Mouse (Mus musculus) ES-E14 (cell line): ENCODE data around the gene Zfhx3. TPM values are rescaled to one million over a fixed set of nuclear protein-coding genes. Genes with fewer than 3 reads are reported as not detected.

Experiments
- DNase-seq: peaks from one replicate; pipeline ENCODE4 v3.0.0-alpha.2; 2013; ENCODE audit warnings: low read depth, low spot score
- H3K27ac ChIP-seq: 2 replicates; pipeline ENCODE4 v1.5.1; 2012; ENCODE audit warnings: low read depth, mild to moderate bottlenecking, low read length, moderate library complexity, mixed read lengths; ENCODE audit not compliant: poor library complexity, insufficient read depth, severe bottlenecking
- H3K36me3 ChIP-seq: 2 replicates; pipeline ENCODE4 v1.6.1; 2012; ENCODE audit warnings: mild to moderate bottlenecking, low read length, moderate library complexity, mixed read lengths; ENCODE audit not compliant: control insufficient read depth, poor library complexity, insufficient read depth, severe bottlenecking
- H3K4me1 ChIP-seq, 2 experiments: fragments of 150-350 bp in 1 of 2; sonication (generic) in 1 of 2; 2 replicates each; pipeline ENCODE4 v1.6.1; 2012; ENCODE audit warnings: low read length in 2 of 2, mild to moderate bottlenecking in 1 of 2, mixed read lengths in 1 of 2; ENCODE audit not compliant: control insufficient read depth in 2 of 2, insufficient read depth in 2 of 2, poor library complexity in 1 of 2
- H3K4me3 ChIP-seq, 2 experiments: fragments of 150-350 bp in 1 of 2; sonication (generic) in 1 of 2; 2 replicates each; pipeline ENCODE4 v1.5.1; 2012; ENCODE audit warnings: low read length in 2 of 2, low read depth in 1 of 2, mild to moderate bottlenecking in 1 of 2, mixed read lengths in 1 of 2; ENCODE audit not compliant: insufficient read depth in 1 of 2, poor library complexity in 1 of 2, severe bottlenecking in 1 of 2
- H3K9ac ChIP-seq: 2 replicates; pipeline ENCODE4 v1.6.1; 2012; ENCODE audit warnings: low read depth, mild to moderate bottlenecking, low read length, mixed read lengths; ENCODE audit not compliant: poor library complexity, insufficient read depth, severe bottlenecking
- H3K9me3 ChIP-seq: fragments of 150-350 bp; sonication (generic); 2 replicates; pipeline ENCODE4 v1.6.1; 2012; ENCODE audit warnings: low read depth, mild to moderate bottlenecking, low read length; ENCODE audit not compliant: control insufficient read depth, insufficient read depth
- CHD2 ChIP-seq: IDR thresholded peaks from 2 replicates; pipeline ENCODE4 v1.6.1; 2014; ENCODE audit warnings: mild to moderate bottlenecking, low read depth, low read length, inconsistent platforms
- HCFC1 ChIP-seq: IDR thresholded peaks from 2 replicates; pipeline ENCODE4 v1.6.1; 2012; ENCODE audit warnings: low read length, inconsistent platforms, borderline replicate concordance; ENCODE audit not compliant: insufficient read depth
- MAFK ChIP-seq: IDR thresholded peaks from 2 replicates; pipeline ENCODE4 v1.6.1; 2014; ENCODE audit warnings: mild to moderate bottlenecking, low read depth, low read length, inconsistent platforms; ENCODE audit not compliant: insufficient read depth
- ZC3H11A ChIP-seq: IDR thresholded peaks from 2 replicates; pipeline ENCODE4 v1.6.1; 2012; ENCODE audit warnings: low read depth, mild to moderate bottlenecking, inconsistent platforms, low read length, borderline replicate concordance
- ZNF384 ChIP-seq: IDR thresholded peaks from 2 replicates; pipeline ENCODE4 v1.6.1; 2012; ENCODE audit warnings: low read depth, low read length, inconsistent platforms
- in situ Hi-C, 2 experiments: fragments of 600-800 bp; cut with MboI; formaldehyde crosslinking; loops; one replicate each; pipeline ENCODE4 v1.15.1; 2025; ENCODE audit warnings: low sequenced_read_pairs in 2 of 2, inconsistent platforms in 1 of 2; ENCODE audit not compliant: unreplicated experiment in 2 of 2
- total RNA-seq: library from RNA; depleted of rRNA; stranded (reverse); fragments of 300-350 nt; gene quantifications from 2 replicates; pipeline ENCODE4 v1.2.3, GENCODE M21; 2012

Zfhx3 gene
- total RNA-seq, 1 experiment, result 8.8 TPM

DNA sequence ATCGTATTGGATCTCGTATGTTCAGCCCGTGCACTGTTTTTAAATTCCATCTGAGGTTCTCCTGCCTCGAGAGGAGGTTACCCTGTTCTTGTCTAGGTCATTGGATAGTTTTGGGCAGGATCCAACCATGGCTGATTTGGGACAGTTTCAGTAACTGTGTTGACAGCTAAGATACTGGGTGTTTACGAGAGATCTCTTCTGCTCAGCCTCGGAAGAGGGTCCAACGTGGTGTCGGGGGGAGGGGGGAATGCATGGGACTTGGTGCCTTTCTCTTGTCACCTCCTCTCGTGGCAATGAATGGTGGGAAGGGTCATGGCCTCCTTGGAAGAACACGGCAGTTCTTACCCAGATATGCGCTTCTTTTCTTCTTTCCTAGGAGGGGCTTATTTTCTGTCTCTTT is 892.7 kb downstream of the Zfhx3 start:
- no peak overlapping the region for H3K9ac ChIP-seq
- no peaks in the 10 kb centered on the region for H3K36me3 ChIP-seq
- H3K9me3 ChIP-seq, result no peaks in the 10 kb centered on the region
- no peak for TF ChIP-seq ZNF384
- no peak for TF ChIP-seq MAFK
- no peak for TF ChIP-seq ZC3H11A
- no peak for TF ChIP-seq HCFC1
- TF ChIP-seq CHD2, result no peak
- no peak overlapping the region for H3K4me3 ChIP-seq
- in situ Hi-C loops, result no loop called here
- DNase-seq, result no peak
- H3K27ac ChIP-seq, result no peak overlapping the region
- H3K4me1 ChIP-seq, result peaks cover 0 to under 1% of the 10 kb centered on the region in 2 experiments; a peak in 1 of 4 replicates

- Histone ChIP-seq H3K4me1 (no peaks in the 10 kb centered on the region), H3K4me3 (no peak overlapping the region), H3K27ac (no peak overlapping the region), H3K36me3 (no peaks in the 10 kb centered on the region), H3K9ac (no peak overlapping the region), H3K9me3 (no peaks in the 10 kb centered on the region)
- no peak for DNase-seq
- TF ChIP-seq ZC3H11A (no peak), CHD2 (no peak), MAFK (no peak), ZNF384 (no peak), HCFC1 (no peak)
- in situ Hi-C loops, result no loop called here
Measured at GRCm38 (mm10) chr8:108837788-108838187, 895.3 kb downstream of the Zfhx3 start.

DNA sequence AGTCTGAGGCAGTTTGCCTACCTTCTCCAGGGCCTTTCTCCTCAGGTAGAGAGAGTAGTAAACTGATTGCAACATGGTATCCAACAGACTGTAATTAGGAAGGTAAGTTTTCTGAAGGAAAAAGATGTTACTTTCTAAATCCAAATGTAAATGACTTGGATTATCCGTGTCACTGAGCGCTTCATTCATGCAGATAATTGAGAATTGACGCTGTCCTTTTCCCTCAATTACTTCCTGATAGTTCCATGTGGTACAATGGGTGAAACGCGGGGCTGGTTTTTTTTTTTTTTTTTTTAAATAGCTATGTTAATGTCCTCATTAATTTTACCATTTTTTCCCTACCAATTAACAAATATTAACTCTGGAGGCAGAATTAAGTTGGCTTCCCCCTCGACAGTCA is 896.3 kb downstream of the Zfhx3 start:
- H3K4me3 ChIP-seq, result no peak overlapping the region
- no peaks in the 10 kb centered on the region for H3K9me3 ChIP-seq
- H3K27ac ChIP-seq, result no peak overlapping the region
- H3K36me3 ChIP-seq, result no peaks in the 10 kb centered on the region
- no peak for DNase-seq
- H3K9ac ChIP-seq, result no peak overlapping the region
- in situ Hi-C loops, result no loop called here
- no peaks in the 10 kb centered on the region for H3K4me1 ChIP-seq
- TF ChIP-seq CHD2 (no peak), HCFC1 (no peak), ZC3H11A (no peak), ZNF384 (no peak), MAFK (no peak)

DNA sequence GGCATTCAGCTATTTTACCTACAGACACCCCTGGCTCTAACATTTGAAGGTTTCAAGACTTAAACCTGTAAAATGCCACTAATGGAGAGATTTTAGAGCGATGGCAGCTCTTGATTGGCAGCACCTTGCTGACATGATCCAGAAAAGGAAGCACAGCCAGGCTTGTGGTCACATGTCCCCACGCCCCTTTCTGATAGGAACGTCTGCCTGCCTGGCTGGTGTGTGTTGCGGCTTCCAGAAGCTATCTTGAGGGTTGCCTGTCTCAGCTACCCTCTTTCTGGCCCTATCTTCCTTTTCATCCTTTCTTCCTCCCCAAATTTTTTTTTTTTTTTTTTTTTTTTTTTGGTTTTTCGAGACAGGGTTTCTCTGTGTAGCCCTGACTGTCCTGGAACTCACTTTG is 899.9 kb downstream of the Zfhx3 start:
- DNase-seq, result no peak
- in situ Hi-C loops, result no loop called here
- H3K4me1 ChIP-seq, result peaks cover 0 to 7% of the 10 kb centered on the region in 2 experiments; a peak in 1 of 4 replicates
- TF ChIP-seq ZNF384, result no peak
- H3K4me3 ChIP-seq, result no peak overlapping the region
- H3K9ac ChIP-seq, result no peak overlapping the region
- no peak overlapping the region for H3K27ac ChIP-seq
- H3K36me3 ChIP-seq, result peaks cover 2% of the 10 kb centered on the region; the same call in 1 of the 2 replicates
- no peaks in the 10 kb centered on the region for H3K9me3 ChIP-seq

DNA sequence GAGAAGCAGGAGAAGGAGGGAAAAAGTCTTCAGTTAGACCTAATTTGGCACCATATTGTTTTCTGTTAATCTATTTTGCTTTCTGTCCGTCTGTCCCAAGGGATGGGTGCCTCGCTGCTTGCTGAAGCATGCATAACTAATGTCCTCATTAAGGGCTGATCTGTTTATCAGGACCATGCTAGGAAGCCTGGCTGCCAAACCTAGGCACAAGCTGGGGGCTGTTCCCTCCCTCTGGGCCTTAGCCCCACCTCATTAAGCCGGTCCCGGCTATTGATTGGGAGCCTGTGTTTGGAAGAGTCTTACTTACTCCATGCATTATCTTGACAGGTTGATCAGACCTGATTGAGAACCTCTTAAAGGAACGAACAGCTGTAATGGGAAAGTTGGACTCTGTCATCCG is 903.7 kb downstream of the Zfhx3 start:
- Histone ChIP-seq H3K9me3 (no peaks in the 10 kb centered on the region), H3K36me3 (peaks cover 2% of the 10 kb centered on the region; the same call in 1 of the 2 replicates)

More for the DNA sequence above, 903.7 kb downstream of the Zfhx3 start:
- H3K4me1 ChIP-seq, result peaks cover 0 to 8% of the 10 kb centered on the region in 2 experiments; a peak in 1 of 4 replicates
- in situ Hi-C loops, result no loop called here
- no peak overlapping the region for H3K9ac ChIP-seq
- H3K27ac ChIP-seq, result no peak overlapping the region
- H3K4me3 ChIP-seq, result no peak overlapping the region
- DNase-seq, result no peak
- TF ChIP-seq MAFK (no peak), HCFC1 (no peak), ZNF384 (no peak), CHD2 (no peak), ZC3H11A (no peak)
